Mouse (Mus musculus): ENCODE results near the gene Vps13d.

Vps13d gene

GRCm38 (mm10) chr4:145086509-145086908 is 108.3 kb downstream of the Vps13d start:
- DNase-seq (ENCODE audit: low spot score in 2 of 2) = no peak

GRCm38 (mm10) chr4:145079324-145079723 is 115.5 kb downstream of the Vps13d start:
- no peak for DNase-seq (ENCODE audit: low spot score in 2 of 2)

GRCm38 (mm10) chr4:145074276-145074675 is 120.5 kb downstream of the Vps13d start:
- no peak for DNase-seq (ENCODE audit: low spot score in 2 of 2)

- DNase-seq (ENCODE audit: low spot score in 2 of 2) = no peak
These were observed 121.1 kb downstream of the Vps13d start for GRCm38 (mm10) chr4:145073728-145074127.

GRCm38 (mm10) chr4:145071942-145072341 is 122.9 kb downstream of the Vps13d start:
- no peak for DNase-seq (ENCODE audit: low spot score in 2 of 2)

GRCm38 (mm10) chr4:145067019-145067680 is 127.7 kb downstream of the Vps13d start:
- no peak for DNase-seq (ENCODE audit: low spot score in 2 of 2)

GRCm38 (mm10) chr4:145066336-145067018 is 128.3 kb downstream of the Vps13d start:
- no peak for DNase-seq (ENCODE audit: low spot score in 2 of 2)

GRCm38 (mm10) chr4:145058749-145059442 is 135.9 kb downstream of the Vps13d start:
- no peak for DNase-seq (ENCODE audit: low spot score in 2 of 2)

GRCm38 (mm10) chr4:145056346-145056745 is 138.5 kb downstream of the Vps13d start:
- no peak for DNase-seq (ENCODE audit: low spot score in 2 of 2)

GRCm38 (mm10) chr4:145055792-145056191 is 139.0 kb downstream of the Vps13d start:
- DNase-seq (ENCODE audit: low spot score in 2 of 2) = no peak

GRCm38 (mm10) chr4:145054369-145054768 is 140.4 kb downstream of the Vps13d start:
- DNase-seq (ENCODE audit: low spot score in 2 of 2) = no peak

GRCm38 (mm10) chr4:145052697-145053096 is 142.1 kb downstream of the Vps13d start:
- DNase-seq (ENCODE audit: low spot score in 2 of 2) = no peak

GRCm38 (mm10) chr4:145052282-145052681 is 142.5 kb downstream of the Vps13d start:
- DNase-seq (ENCODE audit: low spot score in 2 of 2) = no peak

GRCm38 (mm10) chr4:145051209-145051969 is 143.4 kb downstream of the Vps13d start:
- DNase-seq (ENCODE audit: low spot score in 2 of 2) = no peak

- DNase-seq (ENCODE audit: low spot score in 2 of 2) = no peak
These were observed 144.1 kb downstream of the Vps13d start for GRCm38 (mm10) chr4:145050518-145051208.

- no peak for DNase-seq (ENCODE audit: low spot score in 2 of 2)
These were observed 146.8 kb downstream of the Vps13d start for GRCm38 (mm10) chr4:145047964-145048363.

- DNase-seq (ENCODE audit: low spot score in 2 of 2) = no peak
These were observed 148.8 kb downstream of the Vps13d start for GRCm38 (mm10) chr4:145046032-145046401.

- no peak for DNase-seq (ENCODE audit: low spot score in 2 of 2)
These were observed 149.3 kb downstream of the Vps13d start for GRCm38 (mm10) chr4:145045312-145046031.

- no peak for DNase-seq (ENCODE audit: low spot score in 2 of 2)
These were observed 153.5 kb downstream of the Vps13d start for GRCm38 (mm10) chr4:145041223-145041870.
